Mouse (Mus musculus) forebrain, embryonic 12.5 days (tissue): ENCODE results near the gene Sap18b. TPM values are rescaled to one million over a fixed set of nuclear protein-coding genes. Genes with fewer than 3 reads are reported as not detected.
"Not testable (repeated sequence)": the region's sequence is repeated elsewhere in the genome, so short reads cannot be mapped to it uniquely, and the experiment has no call there.

ENCODE experiments used
- ATAC-seq: fragments of 200-750 bp; cut with Nextera tagmentation; 2 replicates; pipeline ENCODE4 v1.8.0; 2017; ENCODE audit warnings: moderate TSS enrichment; ENCODE audit not compliant: low FRiP score
- H3K27ac ChIP-seq: fragments of 300-500 bp; sonication (generic); 2 replicates; pipeline ENCODE4 v1.5.1; 2016; ENCODE audit warnings: mild to moderate bottlenecking
- H3K27me3 ChIP-seq: fragments of 300-500 bp; sonication (generic); 2 replicates; pipeline ENCODE4 v1.6.1; 2016; ENCODE audit warnings: mild to moderate bottlenecking
- H3K36me3 ChIP-seq: fragments of 300-500 bp; sonication (generic); replicated peaks from 2 replicates; pipeline ENCODE4 v1.6.1; 2016; ENCODE audit warnings: mild to moderate bottlenecking
- H3K4me1 ChIP-seq: fragments of 300-500 bp; sonication (generic); 2 replicates; pipeline ENCODE4 v1.6.1; 2016
- H3K4me2 ChIP-seq: fragments of 300-500 bp; sonication (generic); 2 replicates; pipeline ENCODE4 v1.6.1; 2016; ENCODE audit warnings: mild to moderate bottlenecking, moderate library complexity
- H3K4me3 ChIP-seq: fragments of 300-500 bp; sonication (generic); replicated peaks from 2 replicates; pipeline ENCODE4 v1.5.1; 2016; ENCODE audit warnings: mild to moderate bottlenecking
- H3K9ac ChIP-seq: fragments of 300-500 bp; sonication (generic); 2 replicates; pipeline ENCODE4 v1.6.1; 2016; ENCODE audit warnings: mild to moderate bottlenecking
- H3K9me3 ChIP-seq: fragments of 300-500 bp; sonication (generic); 2 replicates; pipeline ENCODE4 v1.6.1; 2016
- WGBS: fragments of 180-500 bp; shearing (Covaris S2); methylation state at CpG from one replicate; pipeline ENCODE4 v1.1.7; 2016; 5-methylcytosine and 5-hydroxymethylcytosine counted together
- polyA plus RNA-seq: library from polyadenylated mRNA; unstranded; fragments of >200 nt; fragmentation: Nextera tagmentation; extraction: Ambion mirVana; gene quantifications from 2 replicates; pipeline ENCODE4 v1.2.1, GENCODE M21; 2016

The Sap18b gene
- polyA plus RNA-seq = 355 and 368 TPM in 2 replicates

- H3K36me3 ChIP-seq, H3K4me2 ChIP-seq, H3K9me3 ChIP-seq, H3K4me1 ChIP-seq, H3K27ac ChIP-seq, H3K9ac ChIP-seq, H3K27me3 ChIP-seq, ATAC-seq, H3K4me3 ChIP-seq: not testable (repeated sequence)
- 74% methylated on average over 25 of the region's 25 CpGs for WGBS
Measured at GRCm38 (mm10) chr8:95825162-95825561, at the start of gene Sap18b. TSS of gene Sap18b (plus strand) at chr8:95825346.

- Histone ChIP-seq H3K4me2 (no peak overlapping the region), H3K9ac (no peak overlapping the region), H3K27ac (no peak overlapping the region), H3K27me3 (no peaks in the 10 kb centered on the region), H3K4me3 (no peak overlapping the region), H3K9me3 (0 out of 2 replicates have a peak, but pooled peaks cover 3% of the 10 kb centered on the region), H3K36me3 (peaks cover 63% of the 10 kb centered on the region), H3K4me1 (no peaks in the 10 kb centered on the region)
- no peak for ATAC-seq
- 97% methylated on average over 3 of the region's 3 CpGs for WGBS
Measured at GRCm38 (mm10) chr8:95781085-95781484, 44.1 kb upstream of the Sap18b start.

GRCm38 (mm10) chr8:95781775-95782174 lies 43.4 kb upstream of the Sap18b start:
- WGBS = 94% methylated on average over 2 of the region's 2 CpGs
- Histone ChIP-seq H3K27me3 (no peaks in the 10 kb centered on the region), H3K9me3 (0 out of 2 replicates have a peak, but pooled peaks cover 3% of the 10 kb centered on the region), H3K4me3 (no peak overlapping the region), H3K36me3 (peaks cover 70% of the 10 kb centered on the region), H3K4me2 (no peak overlapping the region), H3K4me1 (no peaks in the 10 kb centered on the region), H3K9ac (no peak overlapping the region), H3K27ac (no peak overlapping the region)
- ATAC-seq = no peak

- Histone ChIP-seq H3K4me3 (no peak overlapping the region), H3K27ac (no peak overlapping the region), H3K9me3 (0 out of 2 replicates have a peak, but pooled peaks cover 3% of the 10 kb centered on the region), H3K36me3 (peaks cover 78% of the 10 kb centered on the region), H3K9ac (no peak overlapping the region), H3K4me2 (no peak overlapping the region), H3K27me3 (no peaks in the 10 kb centered on the region), H3K4me1 (no peaks in the 10 kb centered on the region)
- no peak for ATAC-seq
Measured at GRCm38 (mm10) chr8:95782628-95783027, 42.5 kb upstream of the Sap18b start.

GRCm38 (mm10) chr8:95785591-95785990 lies 39.6 kb upstream of the Sap18b start:
- Histone ChIP-seq H3K27ac (no peak overlapping the region), H3K4me1 (no peaks in the 10 kb centered on the region), H3K9me3 (no peaks in the 10 kb centered on the region), H3K27me3 (no peaks in the 10 kb centered on the region), H3K4me2 (no peak overlapping the region), H3K9ac (no peak overlapping the region), H3K4me3 (no peak overlapping the region), H3K36me3 (peaks cover 77% of the 10 kb centered on the region)
- no peak for ATAC-seq
- 98% methylated on average over 3 of the region's 4 CpGs for WGBS

GRCm38 (mm10) chr8:95795333-95796061 lies 29.6 kb upstream of the Sap18b start:
- not testable (repeated sequence) for H3K9ac ChIP-seq, H3K4me1 ChIP-seq, H3K27ac ChIP-seq, H3K27me3 ChIP-seq, H3K9me3 ChIP-seq, H3K4me3 ChIP-seq, ATAC-seq, H3K4me2 ChIP-seq
- 97% methylated on average over 5 of the region's 5 CpGs for WGBS
- peaks cover 14% of the 10 kb centered on the region for H3K36me3 ChIP-seq

GRCm38 (mm10) chr8:95799117-95799516 lies 26.0 kb upstream of the Sap18b start:
- H3K4me2 ChIP-seq = no peak overlapping the region
- no peak for ATAC-seq
- H3K27ac ChIP-seq = no peak overlapping the region
- no peaks in the 10 kb centered on the region for H3K27me3 ChIP-seq
- H3K9me3 ChIP-seq = no peaks in the 10 kb centered on the region
- no peak overlapping the region for H3K4me3 ChIP-seq
- H3K4me1 ChIP-seq = peaks cover 11% of the 10 kb centered on the region; the same call in 1 of the 2 replicates
- H3K9ac ChIP-seq = no peak overlapping the region
- 97% methylated on average over 6 of the region's 6 CpGs for WGBS
- peaks cover 28% of the 10 kb centered on the region for H3K36me3 ChIP-seq

- Histone ChIP-seq H3K9me3 (no peaks in the 10 kb centered on the region), H3K4me1 (peaks cover 16% of the 10 kb centered on the region), H3K36me3 (peaks cover 28% of the 10 kb centered on the region), H3K27ac (no peak overlapping the region), H3K4me3 (no peak overlapping the region), H3K4me2 (no peak overlapping the region), H3K9ac (no peak overlapping the region), H3K27me3 (no peaks in the 10 kb centered on the region)
- 77% methylated on average over 1 of the region's 1 CpGs for WGBS
- no peak for ATAC-seq
Measured at GRCm38 (mm10) chr8:95799891-95800290, 25.3 kb upstream of the Sap18b start.

- H3K4me1 ChIP-seq = peaks cover 20% of the 10 kb centered on the region
- ATAC-seq = no peak
- H3K4me3 ChIP-seq = no peak overlapping the region
- H3K27me3 ChIP-seq = no peaks in the 10 kb centered on the region
- H3K27ac ChIP-seq = no peak overlapping the region
- 95% methylated on average over 3 of the region's 3 CpGs for WGBS
- H3K4me2 ChIP-seq = no peak overlapping the region
- H3K9ac ChIP-seq = no peak overlapping the region
- no peaks in the 10 kb centered on the region for H3K9me3 ChIP-seq
- peaks cover 28% of the 10 kb centered on the region for H3K36me3 ChIP-seq
Measured at GRCm38 (mm10) chr8:95800353-95800752, 24.8 kb upstream of the Sap18b start.

GRCm38 (mm10) chr8:95801476-95802064 lies 23.6 kb upstream of the Sap18b start:
- 70% methylated on average over 1 of the region's 1 CpGs for whole genome bisulfite sequencing
- Histone ChIP-seq H3K9me3 (no peaks in the 10 kb centered on the region), H3K27me3 (no peaks in the 10 kb centered on the region), H3K36me3 (peaks cover 28% of the 10 kb centered on the region), H3K9ac (no peak overlapping the region), H3K4me2 (no peak overlapping the region), H3K27ac (no peak overlapping the region), H3K4me3 (no peak overlapping the region), H3K4me1 (peaks cover 31% of the 10 kb centered on the region)
- no peak for ATAC-seq

GRCm38 (mm10) chr8:95802231-95802630 lies 22.9 kb upstream of the Sap18b start:
- H3K36me3 ChIP-seq = peaks cover 28% of the 10 kb centered on the region

GRCm38 (mm10) chr8:95805482-95805881 lies 19.7 kb upstream of the Sap18b start:
- Histone ChIP-seq H3K4me3 (peak overlapping the region; percentile 98), H3K27ac (no peak overlapping the region), H3K36me3 (peaks cover 13% of the 10 kb centered on the region), H3K27me3 (no peaks in the 10 kb centered on the region), H3K4me2 (peak overlapping the region; percentile 93), H3K4me1 (peaks cover 29% of the 10 kb centered on the region), H3K9me3 (no peaks in the 10 kb centered on the region), H3K9ac (peak overlapping the region; percentile 98)
- 73% methylated on average over 2 of the region's 2 CpGs for WGBS
- no peak for ATAC-seq

More at GRCm38 (mm10) chr8:95802231-95802630, 22.9 kb upstream of the Sap18b start:
- H3K4me2 ChIP-seq = no peak overlapping the region
- no peak overlapping the region for H3K4me3 ChIP-seq
- peaks cover 31% of the 10 kb centered on the region for H3K4me1 ChIP-seq
- no peak overlapping the region for H3K9ac ChIP-seq
- no peak for ATAC-seq
- no peaks in the 10 kb centered on the region for H3K9me3 ChIP-seq
- no peaks in the 10 kb centered on the region for H3K27me3 ChIP-seq
- 89% methylated on average over 8 of the region's 8 CpGs for WGBS
- no peak overlapping the region for H3K27ac ChIP-seq
